Mouse (Mus musculus): ENCODE measurements at regions not wholly inside any gene's neighbourhood (a gene's known extent, or its start where the extent isn't known, plus 50 kb on each side); places are given as distances from the start of the nearest gene placed in this dataset.

DNA sequence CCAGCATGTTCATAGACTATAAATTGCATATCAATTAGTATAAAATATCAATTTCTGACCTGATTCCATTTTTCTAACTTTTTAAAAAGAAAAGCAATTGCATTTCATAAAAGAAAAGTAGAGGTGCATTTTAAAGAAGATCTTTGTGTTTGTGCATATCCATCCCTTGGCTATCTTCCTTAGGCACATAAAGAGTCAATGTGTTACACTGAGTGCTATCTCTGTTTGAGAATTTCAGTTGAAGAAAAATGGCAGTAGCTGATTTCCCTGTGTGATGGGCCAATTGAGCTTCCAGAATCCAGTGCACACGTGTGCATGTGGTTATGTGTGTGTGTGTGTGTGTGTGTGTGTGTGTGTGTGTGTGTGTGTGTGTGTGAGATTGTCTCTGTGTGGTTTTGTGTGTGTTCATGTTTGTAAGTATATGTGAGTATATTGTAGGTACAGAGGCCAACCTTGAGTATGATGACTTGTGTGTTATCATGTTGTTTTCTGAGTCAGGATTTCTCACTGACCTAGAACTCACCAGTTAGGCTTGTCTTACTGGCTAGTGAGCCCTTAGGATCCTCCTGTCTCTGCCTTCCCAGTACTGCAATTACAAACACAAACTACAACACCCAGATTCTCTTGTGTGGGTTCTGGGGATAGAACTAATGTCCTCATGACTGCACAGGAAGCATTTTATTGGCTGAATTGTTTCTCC, 249.6 kb downstream of the Cdk5rap2 start:
- no peak for DNase-seq (ENCODE audit: low spot score)

DNA sequence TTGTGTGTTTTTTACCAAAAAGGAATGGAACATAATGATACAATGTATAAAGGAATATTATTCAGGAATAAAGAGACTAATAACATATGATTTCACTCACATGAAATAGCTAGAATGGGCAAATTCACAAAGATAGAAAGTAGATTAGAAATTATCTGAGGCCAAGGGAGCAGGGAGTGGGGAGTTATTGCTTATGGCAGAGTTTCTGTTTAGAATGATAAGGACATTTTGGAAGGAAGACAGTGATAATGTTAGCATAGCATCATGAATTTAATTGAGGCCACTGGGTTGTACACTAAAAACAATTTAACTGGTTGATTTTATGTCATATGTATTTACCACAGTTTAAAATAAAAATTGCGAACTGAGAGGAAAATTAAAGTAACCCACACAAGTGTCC, 250.2 kb downstream of the Cdk5rap2 start:
- no peak for DNase-seq (ENCODE audit: low spot score)

DNA sequence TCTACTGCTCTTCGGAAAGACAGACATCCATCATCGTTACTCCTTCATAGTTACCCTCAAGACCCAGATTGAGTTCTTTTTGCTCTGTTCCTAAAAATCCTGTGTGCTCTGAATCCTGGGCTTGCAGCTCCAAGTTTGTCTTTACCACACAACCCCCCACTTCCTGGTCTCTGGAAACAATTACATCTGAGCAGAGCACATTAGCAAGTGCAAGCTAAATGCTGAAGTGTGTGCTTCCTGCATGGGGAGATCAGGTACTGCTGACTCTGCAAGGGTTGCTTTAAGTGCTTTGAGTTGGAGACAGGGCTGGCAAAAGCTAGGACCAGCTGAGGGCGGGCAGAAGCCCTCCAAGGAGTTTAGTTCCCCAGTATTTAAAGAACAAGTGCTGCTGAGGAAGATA, 257.1 kb downstream of the Cdk5rap2 start:
- no peak for DNase-seq (ENCODE audit: low spot score)

DNA sequence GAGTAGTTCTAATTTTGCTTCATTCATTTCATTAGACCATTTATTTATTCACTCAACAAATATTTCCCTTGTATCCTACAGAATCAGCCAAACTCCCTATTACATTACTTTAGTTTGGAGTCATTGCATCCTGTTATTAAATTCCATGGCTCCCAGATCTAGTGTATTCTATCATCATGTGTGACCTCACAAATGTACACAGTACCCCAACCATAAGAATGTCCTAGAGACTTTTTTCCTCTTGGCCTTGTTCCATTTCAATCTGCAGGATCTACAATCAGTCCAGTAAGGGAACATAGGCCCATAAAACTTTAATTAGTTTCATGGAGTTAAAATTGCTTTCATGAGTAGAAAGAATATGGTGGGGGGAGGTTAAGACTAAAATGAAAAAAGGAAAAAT, 301.2 kb downstream of the Cdk5rap2 start:
- no peak for DNase-seq (ENCODE audit: low spot score)

DNA sequence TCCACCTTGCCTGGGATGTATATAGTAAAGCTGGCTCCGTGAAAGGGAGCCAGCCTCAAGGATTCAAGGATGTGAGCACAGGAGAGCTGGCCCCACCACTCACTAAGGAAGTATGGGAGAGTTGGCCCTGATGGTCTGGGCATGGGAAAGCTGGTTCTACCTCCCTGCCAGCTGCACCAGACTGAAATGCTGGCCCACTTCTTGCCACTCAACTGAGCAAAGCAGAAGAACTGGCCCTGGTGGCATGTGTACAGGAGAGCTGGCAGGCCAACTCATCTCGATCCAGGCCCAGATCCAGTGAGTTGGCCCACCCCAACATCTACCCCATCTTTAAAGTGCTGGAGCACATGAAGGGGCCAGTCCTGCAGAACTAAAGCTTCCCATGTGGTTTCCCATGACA, 304.5 kb downstream of the Cdk5rap2 start:
- no peak for DNase-seq (ENCODE audit: low spot score)

DNA sequence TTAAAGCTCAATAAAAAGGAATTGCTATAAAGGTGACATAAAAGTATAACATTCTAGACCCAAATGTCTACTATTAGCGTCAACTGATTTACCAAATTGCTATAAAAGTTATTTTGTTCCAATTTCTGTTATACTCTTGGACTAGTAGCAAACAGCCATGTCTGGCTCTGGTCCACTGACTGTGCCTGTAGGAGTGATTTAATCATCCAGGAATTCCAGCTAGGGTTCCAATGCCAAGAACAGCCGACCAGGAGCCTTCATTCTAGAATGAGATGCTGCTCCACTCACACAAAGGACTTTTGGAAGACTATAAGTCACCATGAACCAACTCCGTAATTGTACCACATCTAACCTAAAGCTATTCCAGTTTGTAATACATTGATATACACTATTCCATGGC, 312.9 kb downstream of the Cdk5rap2 start:
- no peak for DNase-seq (ENCODE audit: low spot score)

DNA sequence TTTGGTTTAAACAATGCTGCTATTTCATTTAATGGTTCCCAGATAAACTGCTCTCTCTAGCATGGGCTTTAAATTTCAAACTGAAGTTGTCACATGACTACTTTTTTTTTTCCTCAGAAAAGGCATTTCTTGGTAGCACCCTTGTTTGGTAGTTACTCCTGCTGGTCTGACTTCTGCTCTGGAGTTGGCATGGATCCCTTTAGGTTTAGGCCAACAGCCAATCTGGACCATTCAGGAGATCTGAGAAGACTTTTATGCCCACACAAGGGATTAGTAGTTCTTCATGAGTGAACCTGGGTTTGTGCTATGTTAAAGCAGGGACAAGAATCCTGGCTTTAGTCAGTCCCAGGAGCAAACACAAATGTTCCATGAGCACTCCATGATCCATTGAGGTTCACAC, 332.0 kb downstream of the Cdk5rap2 start:
- DNase-seq (ENCODE audit: low spot score): no peak

DNA sequence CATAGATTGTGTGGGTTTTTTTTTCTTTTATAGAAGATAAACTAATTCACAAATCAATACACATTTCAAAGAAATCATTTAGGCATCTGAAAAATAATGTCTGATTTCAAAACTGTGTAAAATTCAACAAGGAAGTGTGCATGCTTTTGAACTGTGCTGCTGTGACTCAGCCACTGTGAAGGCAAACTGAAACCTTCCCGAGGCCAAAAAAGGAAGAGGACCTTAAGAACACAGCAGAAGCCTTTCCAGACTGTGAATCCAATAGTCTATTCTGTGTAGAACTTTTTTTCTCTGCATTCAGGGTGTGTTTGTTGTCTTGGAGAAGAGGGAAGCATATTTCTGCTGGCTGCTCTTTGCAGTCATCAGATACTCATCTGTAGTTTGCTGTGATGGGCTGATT, 347.7 kb downstream of the Cdk5rap2 start:
- DNase-seq (ENCODE audit: low spot score): no peak

DNA sequence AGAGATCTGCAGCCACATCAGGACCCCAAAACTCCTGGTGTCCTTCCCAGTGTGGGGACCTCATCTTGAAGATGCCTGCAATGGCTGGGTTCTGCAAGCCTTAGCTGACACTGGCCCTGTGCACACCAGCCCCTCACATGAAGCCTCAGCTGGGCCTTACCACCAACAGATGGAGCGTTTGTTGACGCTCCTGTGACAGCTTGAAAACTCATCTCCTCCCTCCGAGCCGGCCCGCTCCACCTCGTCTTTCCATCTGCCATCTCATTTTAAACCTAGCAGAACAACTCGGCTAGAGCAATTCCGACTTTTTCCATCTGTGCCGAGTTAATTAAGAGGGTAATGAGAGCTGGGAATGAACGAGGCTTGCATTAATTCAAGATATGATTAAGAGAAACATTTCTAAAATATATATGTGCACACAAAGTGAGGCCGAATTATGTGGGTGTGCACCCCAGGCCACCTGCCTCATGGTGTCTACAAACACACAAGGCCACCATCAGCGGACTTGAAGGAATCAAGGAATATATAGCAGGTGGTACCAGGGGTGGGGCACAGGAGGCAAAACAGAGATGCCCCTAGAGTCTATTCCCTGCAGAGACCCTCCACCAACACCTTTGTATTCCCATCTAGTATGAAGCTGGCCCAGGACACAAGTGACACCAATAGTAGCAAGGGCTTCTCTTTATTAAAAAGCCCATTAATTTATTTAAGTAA, 351.3 kb downstream of the Cdk5rap2 start:
- DNase-seq (ENCODE audit: low spot score): no peak

DNA sequence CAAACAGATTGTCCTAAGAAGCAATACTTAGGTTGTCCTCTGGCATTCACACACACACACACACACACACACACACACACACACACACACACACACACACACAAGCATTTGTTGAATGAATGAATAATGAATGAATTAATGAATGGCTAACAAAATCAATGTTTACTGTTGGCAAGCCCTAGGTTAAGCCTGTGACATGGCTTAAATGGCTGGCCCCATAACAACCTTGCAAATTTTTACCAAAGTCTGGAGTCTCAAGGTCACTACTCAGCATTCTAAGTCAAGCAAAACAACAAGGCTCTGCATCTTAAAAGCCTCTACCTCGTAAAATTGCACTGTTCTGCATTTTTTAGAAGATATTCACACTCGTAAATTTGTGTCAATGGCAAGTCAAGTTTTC, 357.1 kb downstream of the Cdk5rap2 start:
- DNase-seq (ENCODE audit: low spot score): no peak

DNA sequence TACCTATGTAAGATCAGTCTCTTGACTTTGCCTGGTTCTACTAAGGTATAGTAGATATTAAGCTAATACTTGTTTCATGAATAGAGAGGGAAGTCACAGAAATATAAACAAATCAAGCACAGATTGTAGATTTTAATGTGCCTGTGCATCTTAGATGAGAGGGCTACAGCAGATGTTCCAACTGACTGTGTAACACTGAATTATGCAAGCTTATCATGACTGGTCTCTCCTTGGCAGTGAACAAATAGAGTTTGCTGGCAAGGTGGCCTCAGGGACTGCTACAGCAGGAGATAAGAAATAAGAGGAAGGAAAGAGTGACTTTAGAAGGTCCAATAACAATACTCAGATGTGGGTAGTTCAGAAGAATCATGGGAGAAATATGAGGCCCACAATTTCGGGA, 372.0 kb downstream of the Cdk5rap2 start:
- no peak for DNase-seq (ENCODE audit: low spot score)

DNA sequence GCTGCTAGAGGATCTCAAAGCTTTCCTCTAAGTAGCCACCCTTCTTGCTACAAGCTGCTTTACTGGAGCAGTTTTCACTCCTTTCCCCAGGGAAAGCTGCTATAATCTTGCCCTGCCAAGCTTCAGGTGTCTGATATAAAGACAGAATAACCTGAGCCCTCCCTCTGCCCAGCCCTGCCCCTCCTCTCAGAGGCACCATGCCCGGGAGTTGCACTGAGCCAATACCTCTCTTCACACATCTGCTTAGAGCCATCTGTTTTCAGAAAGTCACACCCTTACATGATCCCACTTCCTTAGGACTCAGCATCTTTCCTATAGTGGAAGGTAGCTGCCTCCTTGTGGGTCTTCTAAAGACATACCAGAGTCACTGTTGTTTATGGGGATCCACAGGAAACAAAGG, 374.3 kb downstream of the Cdk5rap2 start:
- DNase-seq (ENCODE audit: low spot score): no peak

DNA sequence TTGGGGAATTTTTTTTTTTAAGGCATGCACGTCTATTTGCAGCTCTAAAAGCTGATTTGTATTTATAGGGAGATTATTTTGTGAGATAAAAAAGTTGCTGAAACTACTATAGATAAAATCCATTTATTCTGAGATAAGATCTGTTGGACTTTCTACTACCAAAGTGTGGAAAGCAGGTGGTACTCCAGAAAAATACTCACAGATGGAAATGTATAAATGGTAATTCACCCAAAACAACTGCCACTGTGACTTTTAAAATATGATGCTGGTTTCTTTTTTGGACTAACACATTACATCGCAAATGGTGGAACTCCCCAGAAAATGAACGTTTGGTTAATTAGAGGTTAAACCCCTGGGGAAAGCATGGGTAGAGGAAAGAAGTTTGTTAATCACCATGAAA, 377.7 kb downstream of the Cdk5rap2 start:
- DNase-seq (ENCODE audit: low spot score): no peak

DNA sequence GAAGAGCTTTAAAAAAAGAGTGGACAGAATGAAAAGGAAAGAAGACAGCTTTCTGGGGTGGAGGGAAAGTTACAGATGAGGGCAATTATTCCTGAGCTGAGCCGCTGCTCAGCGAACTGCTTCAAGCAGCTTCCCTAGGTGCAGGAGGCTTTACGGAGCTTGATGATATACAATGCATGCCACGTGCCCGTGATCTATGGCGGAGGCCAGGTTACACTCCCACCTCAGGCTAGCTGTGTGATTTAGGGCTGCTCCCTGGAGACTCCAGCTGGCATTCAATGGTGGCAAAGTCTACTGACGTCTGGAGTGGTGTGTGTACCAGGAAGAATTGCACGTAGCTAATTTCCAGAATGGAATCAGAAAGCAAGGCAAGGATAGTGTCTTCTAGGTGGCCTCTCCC, 383.4 kb downstream of the Cdk5rap2 start:
- no peak for DNase-seq (ENCODE audit: low spot score)

DNA sequence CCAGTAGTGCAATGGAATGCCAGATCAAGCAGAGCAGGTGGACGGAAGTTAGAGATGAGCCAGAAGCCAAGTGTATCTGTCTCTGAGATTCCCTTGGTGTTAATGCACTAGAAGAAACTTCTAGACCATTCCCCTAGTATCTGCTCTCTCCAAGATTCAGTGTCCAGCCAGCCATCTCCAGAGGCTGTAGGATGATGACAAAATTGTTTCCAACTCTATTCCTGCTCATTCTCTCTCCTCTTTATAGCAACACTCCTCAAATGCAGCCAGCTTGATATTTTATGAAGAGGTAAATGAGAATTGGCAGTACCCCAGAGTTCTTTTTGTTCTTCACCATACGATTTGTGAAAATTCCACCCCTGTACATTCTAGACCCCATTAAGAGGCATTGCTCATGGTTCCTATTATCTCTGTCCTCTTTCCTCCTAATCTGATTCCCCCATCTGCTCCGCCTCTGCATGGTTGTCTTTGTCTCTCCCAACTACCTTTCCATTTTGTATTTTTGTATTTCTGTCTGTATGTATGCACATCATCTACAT, 385.3 kb downstream of the Cdk5rap2 start:
- DNase-seq (ENCODE audit: low spot score): no peak

DNA sequence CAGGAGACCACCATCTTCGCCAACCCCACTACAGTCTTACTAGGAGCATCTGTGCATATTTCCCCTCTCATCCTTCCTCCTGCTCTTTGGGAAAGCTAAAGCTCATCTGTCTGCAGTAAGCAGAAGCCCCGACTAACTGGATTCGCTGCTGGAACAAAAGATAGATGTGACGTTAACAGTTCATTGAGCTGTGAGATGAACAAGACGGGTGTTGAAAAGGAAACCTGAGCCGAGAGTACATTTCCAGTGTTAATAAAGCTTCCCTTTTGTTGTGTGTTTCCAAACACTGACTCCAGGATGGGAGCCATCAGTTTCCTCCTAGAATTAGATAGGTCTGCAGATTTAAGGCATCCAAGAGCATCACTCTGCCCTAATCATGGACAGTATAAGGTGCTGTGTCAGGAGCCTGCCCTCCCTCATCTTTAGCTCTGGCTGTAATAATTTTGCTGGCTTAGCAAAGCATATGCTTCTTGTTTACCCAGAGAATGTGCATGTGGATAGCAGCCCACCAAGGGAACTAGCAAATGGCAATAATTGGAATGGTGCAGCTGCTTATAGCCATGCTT, 389.3 kb downstream of the Cdk5rap2 start:
- peak; percentile 12 for DNase-seq (ENCODE audit: low spot score)

DNA sequence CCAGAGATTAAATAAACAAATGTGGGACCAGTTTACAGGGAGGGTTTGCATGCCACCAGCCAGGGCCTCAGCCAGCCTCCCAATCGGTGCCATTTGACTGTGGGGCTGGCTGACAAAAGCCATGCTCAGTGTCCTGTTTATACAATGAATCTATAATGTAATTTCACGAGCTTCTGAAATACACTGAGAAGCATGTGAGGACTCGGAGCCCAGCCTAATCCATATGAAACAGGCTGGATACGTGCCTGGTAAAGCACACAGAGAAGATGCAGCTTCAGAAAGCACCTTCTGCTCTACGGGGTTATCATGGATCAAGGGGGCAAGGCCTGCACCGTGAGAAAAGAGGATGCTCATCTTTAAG, 398.0 kb downstream of the Cdk5rap2 start:
- DNase-seq (ENCODE audit: low spot score): no peak

DNA sequence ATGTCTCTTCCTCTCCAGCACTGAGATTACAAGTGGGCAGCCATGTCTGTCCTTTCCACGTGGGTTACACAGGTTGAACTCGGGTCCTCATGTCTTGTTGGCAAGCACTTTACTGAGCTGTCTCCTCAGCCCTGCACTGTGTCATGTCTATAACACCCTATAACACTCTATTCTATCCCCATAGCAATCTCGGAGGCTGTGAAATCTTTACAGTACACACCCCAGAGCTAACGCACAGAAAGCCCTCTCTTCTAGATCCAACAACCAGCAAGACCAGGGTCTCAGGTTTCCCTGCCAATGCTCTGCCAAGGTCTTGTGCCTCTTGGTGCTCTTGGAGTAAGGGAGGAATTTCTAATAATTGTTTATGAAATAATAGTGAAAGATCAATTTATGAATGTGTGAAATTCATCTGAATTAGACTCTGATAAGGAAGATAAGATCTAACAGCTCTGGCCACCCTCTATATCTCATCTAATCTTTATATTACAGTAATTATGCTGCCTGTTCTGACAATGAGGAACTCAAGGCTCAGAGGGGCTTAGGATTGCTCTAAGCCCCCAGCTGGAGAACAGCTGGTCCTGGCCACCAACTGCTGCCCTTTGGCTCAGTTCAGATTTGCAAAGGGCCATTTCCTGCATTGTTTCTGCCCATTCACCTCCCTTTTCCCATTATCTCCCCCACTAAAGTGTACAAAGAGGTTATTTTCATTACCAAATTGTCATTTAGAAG, 398.6 kb downstream of the Cdk5rap2 start:
- DNase-seq (ENCODE audit: low spot score): peak; percentile 43

DNA sequence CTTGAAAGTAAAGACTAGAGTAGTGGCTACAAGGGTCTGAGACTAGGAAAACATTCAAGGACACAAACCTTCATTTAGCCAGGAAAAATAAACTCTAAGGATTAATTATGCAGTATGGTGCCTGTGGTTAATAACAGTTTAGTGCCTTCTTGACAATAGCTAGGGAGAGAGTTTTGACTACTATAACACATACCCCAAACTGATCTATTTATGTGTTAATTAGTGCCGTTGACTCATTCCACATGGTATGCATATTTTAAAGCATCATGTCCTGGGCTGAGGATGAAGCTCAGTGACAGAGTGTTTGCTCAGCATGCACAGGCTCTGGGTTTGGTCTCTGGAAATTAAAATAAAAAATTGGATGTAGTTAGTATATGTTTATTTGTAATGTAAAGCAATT, 399.8 kb downstream of the Cdk5rap2 start:
- DNase-seq (ENCODE audit: low spot score): no peak

DNA sequence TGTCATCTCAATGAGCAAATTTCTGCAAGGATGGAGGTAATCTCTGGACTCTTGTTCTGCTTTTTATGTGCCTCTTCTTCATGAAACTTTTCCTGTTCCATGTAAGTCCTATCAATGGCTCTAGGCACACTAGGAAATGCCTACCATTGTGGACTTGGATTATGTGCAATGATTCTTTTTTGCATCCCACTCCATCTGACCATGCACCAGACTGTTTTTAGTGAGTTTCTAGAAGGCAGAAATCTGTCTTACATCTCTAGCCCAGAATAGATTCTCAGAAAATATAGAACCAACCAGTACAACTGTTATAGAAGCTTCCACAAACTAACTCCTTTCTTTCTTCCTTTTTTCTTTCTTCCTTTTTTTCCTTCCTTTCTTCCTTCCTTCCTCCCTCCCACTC, 405.3 kb downstream of the Cdk5rap2 start:
- DNase-seq (ENCODE audit: low spot score): no peak

DNA sequence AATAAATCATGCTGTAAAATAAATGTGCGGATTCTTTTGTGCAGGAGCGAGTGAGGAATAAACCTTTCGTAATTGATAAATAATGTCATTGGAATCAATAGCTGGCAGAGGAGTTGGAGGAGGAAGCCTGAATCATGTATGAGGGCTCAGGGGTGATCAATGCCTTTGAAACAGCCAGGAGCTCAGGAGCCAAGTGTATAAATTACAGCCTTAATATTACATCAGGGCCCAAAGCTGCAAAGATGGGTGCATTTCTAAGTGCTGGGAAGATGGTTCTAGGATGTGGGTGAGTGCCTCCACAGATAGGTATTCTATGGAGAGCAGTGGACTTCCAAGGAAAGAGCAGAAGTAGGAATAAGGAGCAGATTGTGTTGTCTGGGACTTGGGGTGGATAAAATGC, 417.0 kb downstream of the Cdk5rap2 start:
- DNase-seq (ENCODE audit: low spot score): no peak

DNA sequence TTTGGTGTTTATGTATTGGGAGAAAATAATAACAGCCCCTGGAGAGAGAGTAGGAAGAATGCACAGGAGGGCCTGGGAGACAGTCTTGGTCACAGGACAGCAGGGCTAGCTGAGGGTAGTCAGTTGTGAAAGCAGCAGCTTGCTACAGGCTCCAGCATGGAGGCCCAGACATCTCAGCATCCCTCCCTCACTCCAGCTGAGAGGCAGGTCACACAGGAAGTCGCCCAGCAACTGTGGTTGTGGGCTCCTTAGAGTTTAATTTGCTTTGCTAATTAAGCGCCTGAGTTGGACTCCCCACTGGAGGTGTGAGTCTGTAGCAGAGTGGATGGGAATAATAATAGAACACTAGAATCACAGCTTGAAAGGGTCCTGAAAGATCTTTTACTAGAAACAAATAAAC, 436.0 kb downstream of the Cdk5rap2 start:
- no peak for DNase-seq (ENCODE audit: low spot score)

DNA sequence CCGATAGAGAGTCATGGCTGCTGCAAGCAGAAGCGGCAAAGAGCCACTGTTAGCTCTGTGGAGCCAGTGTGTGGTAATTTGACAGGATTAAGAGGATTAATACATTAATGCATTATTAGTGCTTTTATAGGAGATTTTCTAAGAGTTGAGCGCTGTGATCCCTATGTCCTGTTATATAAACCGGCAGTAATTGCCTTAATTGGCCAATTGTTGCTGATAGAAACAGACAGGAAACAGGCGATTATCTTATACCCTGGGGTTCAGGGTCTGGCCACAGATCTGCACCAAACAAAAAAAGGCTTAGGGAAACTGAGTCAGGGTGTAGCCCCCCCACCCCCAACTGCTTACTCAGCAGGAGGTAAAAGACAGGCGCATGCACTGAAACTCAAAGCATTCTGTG, 436.7 kb downstream of the Cdk5rap2 start:
- DNase-seq (ENCODE audit: low spot score): peak; percentile 51
